Mouse (Mus musculus): ENCODE data around the gene Usp20. TPM values are rescaled to one million over a fixed set of nuclear protein-coding genes. Genes with fewer than 3 reads are reported as not detected.

The Usp20 gene
- total and polyA plus RNA-seq, 2 experiments from 2014 or later = 32.5 to 36.6 TPM

DNA sequence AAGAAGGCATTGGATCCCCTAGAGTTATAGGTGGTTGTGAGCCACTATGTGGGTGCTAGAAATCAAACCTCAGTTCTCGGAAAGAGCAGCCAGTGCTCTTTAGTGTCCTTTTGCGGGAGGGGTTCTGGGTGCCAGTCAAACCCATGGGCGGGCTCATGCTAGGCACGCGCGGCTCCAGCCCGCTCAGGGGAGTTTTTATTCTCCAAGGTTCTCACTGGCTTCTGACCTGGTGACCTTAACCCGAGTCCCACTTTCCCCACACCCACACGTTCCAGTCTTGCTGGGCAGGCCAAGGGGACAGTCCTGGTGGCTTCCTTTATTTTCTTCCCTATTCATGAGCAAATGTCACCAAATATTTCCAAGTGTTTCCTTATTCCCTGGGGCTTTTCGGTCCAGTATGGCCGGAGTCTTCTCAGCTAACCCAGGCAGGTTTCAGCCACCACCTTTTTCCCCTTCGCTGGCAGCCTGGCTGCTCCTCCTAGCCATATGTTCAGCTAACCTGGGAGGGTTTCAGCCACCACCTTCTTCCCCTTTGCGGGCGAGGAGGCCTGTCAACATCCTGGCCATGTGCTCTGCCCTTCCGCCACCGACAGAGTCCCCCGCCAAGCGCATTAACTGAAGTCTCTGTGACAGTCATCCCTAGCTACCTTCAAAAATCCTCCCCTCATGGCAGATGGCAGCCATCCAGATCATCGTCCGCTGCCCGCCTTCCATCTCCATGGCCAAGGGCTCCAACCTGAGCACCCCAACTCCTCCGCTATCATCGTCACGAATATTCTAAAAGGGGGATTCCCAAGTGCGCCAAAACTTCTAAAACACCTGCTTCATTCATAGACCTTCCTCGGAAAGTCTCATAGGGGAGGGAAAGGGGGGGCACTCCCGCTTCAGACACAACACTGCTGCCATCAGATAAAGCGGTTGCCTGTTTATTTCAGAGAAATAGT lies 79.0 kb downstream of the Usp20 start:
- no peak overlapping the region for H3K4me3 ChIP-seq (ENCODE audit: low read depth, low read length)
- H3K9ac ChIP-seq (replicated peaks; ENCODE audit: low read length, poor library complexity, severe bottlenecking) = no peak overlapping the region
- H3K9me3 ChIP-seq (ENCODE audit: low read length) = no peaks in the 10 kb centered on the region
- no peak for ATAC-seq (ENCODE audit: low FRiP score)
- WGBS = 89% methylated on average over 28 of the region's 28 CpGs
- DNase-seq (ENCODE audit: low spot score) = peak; percentile 22
- no peak for TF ChIP-seq CTCF (IDR thresholded peaks at IDR 0.05)
- no peaks in the 10 kb centered on the region for H3K27me3 ChIP-seq (ENCODE audit: insufficient read depth, low read length)
- H3K36me3 ChIP-seq (ENCODE audit: insufficient read depth, low read length) = peaks cover 22% of the 10 kb centered on the region; the same call in 1 of the 2 replicates
- no peak overlapping the region for H3K4me2 ChIP-seq (ENCODE audit: low read depth, low read length, poor library complexity, severe bottlenecking)
- no peak overlapping the region for H3K27ac ChIP-seq (ENCODE audit: low read depth, low read length)
- H3K4me1 ChIP-seq (ENCODE audit: insufficient read depth, low read length) = no peaks in the 10 kb centered on the region

GRCm38 (mm10) chr2:31061868-31062628 lies 80.0 kb downstream of the Usp20 start:
- 91% methylated on average over 10 of the region's 10 CpGs for WGBS
- H3K9me3 ChIP-seq (ENCODE audit: low read length) = no peaks in the 10 kb centered on the region
- no peak overlapping the region for H3K4me2 ChIP-seq (ENCODE audit: low read depth, low read length, poor library complexity, severe bottlenecking)
- H3K9ac ChIP-seq (replicated peaks; ENCODE audit: low read length, poor library complexity, severe bottlenecking) = no peak overlapping the region
- DNase-seq (ENCODE audit: low spot score) = no peak
- TF ChIP-seq CTCF (IDR thresholded peaks at IDR 0.05) = no peak
- no peak overlapping the region for H3K27ac ChIP-seq (ENCODE audit: low read depth, low read length)
- no peaks in the 10 kb centered on the region for H3K4me1 ChIP-seq (ENCODE audit: insufficient read depth, low read length)
- no peak overlapping the region for H3K4me3 ChIP-seq (ENCODE audit: low read depth, low read length)
- peaks cover 12% of the 10 kb centered on the region; the same call in 1 of the 2 replicates for H3K36me3 ChIP-seq (ENCODE audit: insufficient read depth, low read length)
- no peaks in the 10 kb centered on the region for H3K27me3 ChIP-seq (ENCODE audit: insufficient read depth, low read length)
- ATAC-seq (ENCODE audit: low FRiP score) = no peak

DNA sequence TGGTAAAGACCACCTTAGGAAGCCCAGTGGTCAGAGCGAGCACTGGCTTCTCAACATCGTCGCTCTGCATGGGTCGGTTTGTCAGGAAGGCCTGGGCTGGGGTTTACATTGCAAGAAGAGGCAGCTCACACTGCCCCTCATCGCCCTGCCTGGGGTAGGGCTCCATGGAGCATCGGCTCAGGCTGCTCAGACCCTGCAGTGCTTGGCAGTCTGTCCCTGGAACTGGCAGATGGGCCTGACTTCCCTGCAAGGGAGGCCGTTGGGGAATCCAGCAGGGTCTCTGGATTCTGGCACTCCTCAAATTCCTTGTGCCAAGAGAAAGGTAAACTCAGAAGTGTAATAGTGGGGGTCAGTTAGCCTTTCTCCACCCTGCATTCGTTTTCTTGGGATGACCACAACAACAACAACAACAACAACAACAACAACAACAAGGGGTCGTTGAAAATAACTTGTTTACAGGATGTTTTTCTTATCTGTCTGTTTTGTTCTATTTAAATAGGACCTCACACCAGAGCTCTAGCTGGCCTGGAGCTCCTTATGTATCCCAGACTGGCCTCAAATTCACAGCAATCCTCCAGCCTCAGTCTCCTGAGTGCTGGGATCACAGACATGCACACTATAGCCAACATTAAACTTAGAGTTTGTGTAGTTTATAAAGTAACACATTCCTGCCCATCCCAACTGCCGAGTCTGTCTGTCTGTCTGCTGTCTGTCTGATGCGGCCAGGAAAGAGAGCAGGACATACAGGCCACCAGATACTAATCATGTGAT lies 84.1 kb downstream of the Usp20 start:
- Histone ChIP-seq H3K27me3 (ENCODE audit: insufficient read depth, low read length) (no peaks in the 10 kb centered on the region), H3K36me3 (ENCODE audit: insufficient read depth, low read length) (0 out of 2 replicates have a peak, but pooled peaks cover 4% of the 10 kb centered on the region), H3K4me3 (ENCODE audit: low read depth, low read length) (no peak overlapping the region), H3K27ac (ENCODE audit: low read depth, low read length) (0 out of 2 replicates have a peak overlapping the region, but pooled peaks have one; percentile 18), H3K4me2 (ENCODE audit: low read depth, low read length, poor library complexity, severe bottlenecking) (no peak overlapping the region), H3K9ac (replicated peaks; ENCODE audit: low read length, poor library complexity, severe bottlenecking) (no peak overlapping the region), H3K9me3 (ENCODE audit: low read length) (no peaks in the 10 kb centered on the region), H3K4me1 (ENCODE audit: insufficient read depth, low read length) (no peaks in the 10 kb centered on the region)
- peak; percentile 71 for DNase-seq (ENCODE audit: low spot score)
- no peak for ATAC-seq (ENCODE audit: low FRiP score)
- WGBS = 74% methylated on average over 11 of the region's 11 CpGs
- TF ChIP-seq CTCF (IDR thresholded peaks at IDR 0.05) = no peak

GRCm38 (mm10) chr2:31067059-31067595 lies 85.0 kb downstream of the Usp20 start:
- TF ChIP-seq CTCF (IDR thresholded peaks at IDR 0.05) = no peak
- WGBS = 84% methylated on average over 13 of the region's 13 CpGs
- no peaks in the 10 kb centered on the region for H3K9me3 ChIP-seq (ENCODE audit: low read length)
- no peak for ATAC-seq (ENCODE audit: low FRiP score)
- H3K4me3 ChIP-seq (ENCODE audit: low read depth, low read length) = no peak overlapping the region
- DNase-seq (ENCODE audit: low spot score) = no peak
- 0 out of 2 replicates have a peak, but pooled peaks cover 4% of the 10 kb centered on the region for H3K36me3 ChIP-seq (ENCODE audit: insufficient read depth, low read length)
- H3K27me3 ChIP-seq (ENCODE audit: insufficient read depth, low read length) = no peaks in the 10 kb centered on the region
- no peaks in the 10 kb centered on the region for H3K4me1 ChIP-seq (ENCODE audit: insufficient read depth, low read length)
- H3K4me2 ChIP-seq (ENCODE audit: low read depth, low read length, poor library complexity, severe bottlenecking) = no peak overlapping the region
- no peak overlapping the region for H3K9ac ChIP-seq (replicated peaks; ENCODE audit: low read length, poor library complexity, severe bottlenecking)
- peak overlapping the region; percentile 18; the same call in 1 of the 2 replicates for H3K27ac ChIP-seq (ENCODE audit: low read depth, low read length)

GRCm38 (mm10) chr2:31067696-31068245 lies 85.7 kb downstream of the Usp20 start:
- Histone ChIP-seq H3K27ac (ENCODE audit: low read depth, low read length) (peak overlapping the region; percentile 21; the same call in 1 of the 2 replicates), H3K36me3 (ENCODE audit: insufficient read depth, low read length) (peaks cover 5% of the 10 kb centered on the region; the same call in 1 of the 2 replicates), H3K9me3 (ENCODE audit: low read length) (no peaks in the 10 kb centered on the region), H3K4me3 (ENCODE audit: low read depth, low read length) (no peak overlapping the region), H3K4me1 (ENCODE audit: insufficient read depth, low read length) (no peaks in the 10 kb centered on the region), H3K9ac (replicated peaks; ENCODE audit: low read length, poor library complexity, severe bottlenecking) (no peak overlapping the region), H3K27me3 (ENCODE audit: insufficient read depth, low read length) (no peaks in the 10 kb centered on the region), H3K4me2 (ENCODE audit: low read depth, low read length, poor library complexity, severe bottlenecking) (no peak overlapping the region)
- no peak for ATAC-seq (ENCODE audit: low FRiP score)
- no peak for TF ChIP-seq CTCF (IDR thresholded peaks at IDR 0.05)
- WGBS = 43% methylated on average over 7 of the region's 7 CpGs
- DNase-seq (ENCODE audit: low spot score) = no peak
